Mouse (Mus musculus): ENCODE data around the gene Olfr412. TPM values are rescaled to one million over a fixed set of nuclear protein-coding genes. Genes with fewer than 3 reads are reported as not detected.

Gene Olfr412
- polyA plus RNA-seq, 1 experiment from 2014 or later, result not detected

DNA sequence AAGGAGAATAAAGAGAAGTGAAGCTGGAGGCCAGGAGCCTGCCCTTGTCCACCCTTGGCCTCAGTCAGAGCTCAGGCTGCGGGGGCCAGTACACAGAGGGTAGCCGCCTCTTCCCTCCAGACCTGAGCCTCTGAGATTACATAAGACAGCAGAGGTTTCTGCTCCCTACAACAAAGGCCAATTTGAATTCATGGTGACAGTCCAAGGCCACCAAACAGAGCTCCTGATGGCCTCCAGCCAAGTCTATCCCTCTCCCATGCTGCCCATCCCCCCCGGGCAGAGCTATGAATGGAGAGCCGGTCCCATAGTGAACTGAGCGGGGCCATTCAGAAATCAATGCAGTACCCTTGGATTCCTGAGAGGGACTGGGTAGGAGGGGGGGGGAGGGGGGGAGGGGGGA lies 31.6 kb downstream of the Olfr412 start:
- H3K9me3 ChIP-seq, result no peaks in the 10 kb centered on the region
- no peak for DNase-seq (ENCODE audit: low spot score)
- peaks cover 18% of the 10 kb centered on the region for H3K4me1 ChIP-seq
- H3K4me3 ChIP-seq, result no peak overlapping the region
- 76% methylated on average over 5 of the region's 5 CpGs for WGBS
- H3K27ac ChIP-seq (replicated peaks), result no peak overlapping the region
- H3K27me3 ChIP-seq (replicated peaks; ENCODE audit: low read depth, poor library complexity, severe bottlenecking), result peaks cover 5% of the 10 kb centered on the region; the same call in 1 of the 2 replicates
- H3K36me3 ChIP-seq (replicated peaks), result no peaks in the 10 kb centered on the region

DNA sequence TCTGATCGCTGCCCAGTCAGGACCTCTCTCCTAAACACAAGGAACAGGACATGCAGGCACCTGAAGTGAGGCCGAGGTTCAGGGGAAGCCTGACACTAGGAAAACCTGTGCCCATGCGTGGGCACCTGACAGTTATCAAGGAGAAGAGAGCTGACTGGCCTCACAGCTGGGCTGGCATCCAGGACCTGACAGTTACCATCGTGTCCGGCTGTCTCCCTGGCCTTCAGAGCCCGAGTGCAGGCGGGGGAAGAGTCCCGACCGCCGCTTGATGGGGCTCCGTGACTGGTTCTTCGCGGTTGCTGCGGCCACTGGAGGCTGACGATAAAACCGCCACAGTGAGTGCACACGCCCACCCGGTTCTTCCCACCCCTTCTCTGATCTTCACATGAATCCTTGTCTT lies 33.7 kb downstream of the Olfr412 start:
- Histone ChIP-seq H3K36me3 (replicated peaks) (no peaks in the 10 kb centered on the region), H3K27me3 (replicated peaks; ENCODE audit: low read depth, poor library complexity, severe bottlenecking) (peaks cover 9% of the 10 kb centered on the region; the same call in 1 of the 2 replicates)
- 88% methylated on average over 18 of the region's 18 CpGs for WGBS

DNA sequence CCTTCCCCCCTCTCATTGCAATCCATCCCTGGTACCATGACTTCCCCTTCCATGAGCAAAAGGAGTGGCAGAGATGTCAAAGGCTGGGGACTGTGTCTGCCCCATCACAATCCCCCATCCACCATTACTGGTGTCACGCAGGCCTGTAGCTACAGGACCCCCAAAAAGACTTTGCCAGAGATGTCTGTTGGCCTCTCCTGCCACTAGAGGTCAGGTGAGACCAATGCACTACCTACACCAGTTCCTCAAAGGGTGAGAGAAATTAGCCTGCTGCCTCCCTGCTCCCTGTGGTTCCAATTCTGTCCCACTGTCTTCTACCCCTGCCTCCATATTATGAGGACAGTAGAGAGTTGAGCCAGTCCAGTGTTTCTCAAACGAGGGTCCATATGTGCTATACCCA lies 40.3 kb downstream of the Olfr412 start:
- WGBS, result 52% methylated on average over 2 of the region's 2 CpGs
- no peak overlapping the region for H3K4me3 ChIP-seq

More for the DNA sequence above, 33.7 kb downstream of the Olfr412 start:
- no peak for DNase-seq (ENCODE audit: low spot score)
- peaks cover 11% of the 10 kb centered on the region for H3K4me1 ChIP-seq
- H3K9me3 ChIP-seq, result no peaks in the 10 kb centered on the region
- no peak overlapping the region for H3K4me3 ChIP-seq
- no peak overlapping the region for H3K27ac ChIP-seq (replicated peaks)

DNA sequence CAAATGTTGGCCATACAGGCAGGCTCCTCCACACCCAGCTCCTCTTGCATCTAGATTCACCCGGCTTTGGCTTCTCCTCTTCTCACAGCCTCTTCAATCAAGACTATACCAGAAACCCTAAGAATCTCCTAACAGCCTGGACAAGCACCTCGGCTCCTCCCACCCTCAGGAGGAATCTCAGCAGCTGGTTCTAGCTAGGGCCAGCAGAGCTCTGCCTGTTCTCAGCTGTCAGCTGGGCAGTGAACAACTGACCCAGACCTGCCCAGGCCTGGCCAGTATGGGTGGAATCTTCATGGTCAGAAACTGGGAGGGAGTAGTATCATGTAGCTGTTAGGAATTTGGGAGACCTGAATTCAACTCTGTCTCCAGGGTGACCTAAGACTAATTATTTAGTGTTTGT lies 42.3 kb downstream of the Olfr412 start:
- Histone ChIP-seq H3K27ac (replicated peaks) (no peak overlapping the region), H3K9me3 (no peaks in the 10 kb centered on the region), H3K4me1 (peaks cover 6% of the 10 kb centered on the region), H3K36me3 (replicated peaks) (no peaks in the 10 kb centered on the region), H3K4me3 (no peak overlapping the region), H3K27me3 (replicated peaks; ENCODE audit: low read depth, poor library complexity, severe bottlenecking) (0 out of 2 replicates have a peak, but pooled peaks cover 4% of the 10 kb centered on the region)
- DNase-seq (ENCODE audit: low spot score), result no peak
- WGBS, result 53% methylated on average over 2 of the region's 2 CpGs

More for the DNA sequence above, 40.3 kb downstream of the Olfr412 start:
- H3K4me1 ChIP-seq, result no peaks in the 10 kb centered on the region
- no peaks in the 10 kb centered on the region for H3K36me3 ChIP-seq (replicated peaks)
- 0 out of 2 replicates have a peak, but pooled peaks cover 4% of the 10 kb centered on the region for H3K27me3 ChIP-seq (replicated peaks; ENCODE audit: low read depth, poor library complexity, severe bottlenecking)
- H3K9me3 ChIP-seq, result no peaks in the 10 kb centered on the region
- H3K27ac ChIP-seq (replicated peaks), result no peak overlapping the region
- no peak for DNase-seq (ENCODE audit: low spot score)

DNA sequence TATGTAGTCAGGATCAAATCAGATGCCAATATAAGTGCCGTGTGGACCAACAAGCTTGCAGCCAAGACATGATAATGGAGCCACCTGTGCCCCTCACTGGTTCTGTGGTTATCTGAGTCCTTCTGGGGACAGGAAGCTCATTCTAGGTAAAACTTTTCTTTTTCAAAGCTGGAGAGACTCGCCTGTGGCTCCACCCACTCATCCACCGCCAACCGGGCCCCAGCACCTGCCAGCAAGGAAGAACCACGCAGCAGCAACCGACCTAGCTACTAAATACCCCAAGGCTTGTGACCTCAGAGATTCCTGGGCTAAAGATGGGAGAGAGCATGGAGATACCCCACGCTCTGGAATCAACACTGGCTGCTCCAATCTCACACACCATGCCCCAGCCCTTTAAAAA lies 43.3 kb downstream of the Olfr412 start:
- peaks cover 16% of the 10 kb centered on the region for H3K4me1 ChIP-seq
- DNase-seq (ENCODE audit: low spot score), result no peak
- H3K36me3 ChIP-seq (replicated peaks), result no peaks in the 10 kb centered on the region
- no peaks in the 10 kb centered on the region for H3K27me3 ChIP-seq (replicated peaks; ENCODE audit: low read depth, poor library complexity, severe bottlenecking)
- H3K27ac ChIP-seq (replicated peaks), result no peak overlapping the region
- WGBS, result 71% methylated on average over 7 of the region's 7 CpGs
- H3K4me3 ChIP-seq, result no peak overlapping the region
- no peaks in the 10 kb centered on the region for H3K9me3 ChIP-seq

DNA sequence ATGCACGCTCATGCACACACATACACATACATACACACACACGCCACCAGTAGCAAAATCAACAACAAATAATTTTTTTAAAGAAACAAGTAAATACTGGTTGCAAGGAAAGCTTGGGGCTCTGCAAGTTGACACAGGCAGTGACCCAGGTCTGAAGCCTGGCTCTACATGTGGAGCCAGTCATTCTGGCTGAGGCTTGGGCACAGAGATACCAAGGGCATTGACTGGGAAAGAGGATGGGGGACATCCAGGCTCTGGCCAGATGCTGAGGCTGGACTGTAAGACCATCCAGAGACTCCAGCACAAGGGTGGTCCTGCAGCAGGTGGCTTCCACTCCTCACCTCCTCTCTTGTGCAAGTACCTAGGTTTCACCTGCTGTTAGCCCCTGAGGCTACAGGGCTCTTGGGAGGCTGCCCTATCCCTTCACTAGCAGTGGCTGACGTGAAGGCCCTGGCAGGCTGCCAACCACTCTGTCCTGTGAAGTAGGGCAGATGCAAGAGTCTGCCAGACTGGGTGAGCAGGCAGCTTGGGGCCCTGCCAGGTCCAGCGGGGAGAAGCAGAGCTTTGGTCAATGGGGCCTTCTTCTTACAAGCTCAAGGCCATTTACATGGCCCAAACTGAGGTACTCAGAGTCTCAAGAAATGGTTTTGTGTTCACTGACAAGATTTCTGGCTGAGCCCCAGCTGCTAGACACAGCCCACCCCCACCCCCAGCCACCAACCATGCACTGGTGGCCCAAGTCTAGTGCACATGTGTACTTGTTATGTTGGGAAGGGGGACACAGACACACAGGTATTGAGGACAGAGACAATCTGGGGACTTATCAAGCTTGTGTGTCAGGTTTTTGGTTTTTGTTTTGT lies 46.9 kb downstream of the Olfr412 start:
- Histone ChIP-seq H3K27me3 (replicated peaks; ENCODE audit: low read depth, poor library complexity, severe bottlenecking) (no peaks in the 10 kb centered on the region), H3K36me3 (replicated peaks) (no peaks in the 10 kb centered on the region), H3K4me3 (no peak overlapping the region), H3K4me1 (peaks cover 31% of the 10 kb centered on the region), H3K9me3 (no peaks in the 10 kb centered on the region), H3K27ac (replicated peaks) (peak overlapping the region; percentile 48)
- WGBS, result 79% methylated on average over 4 of the region's 4 CpGs
- DNase-seq (ENCODE audit: low spot score), result no peak

DNA sequence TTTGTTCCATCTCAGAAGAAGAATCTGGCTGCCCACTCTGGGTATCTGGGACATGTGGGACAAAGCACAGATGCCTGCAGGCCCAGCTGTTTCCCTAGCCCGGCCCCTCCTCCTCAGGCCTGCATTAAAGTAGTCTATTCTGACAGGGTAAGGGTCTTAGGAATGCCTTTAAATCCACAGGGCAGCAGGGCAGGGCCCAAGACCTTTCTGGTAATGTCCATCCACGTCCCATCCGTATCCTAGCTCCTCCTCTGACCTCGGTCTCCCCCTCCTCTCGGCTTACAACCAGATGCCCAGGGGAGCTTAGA lies 47.5 kb downstream of the Olfr412 start:
- WGBS, result 51% methylated on average over 5 of the region's 5 CpGs
- DNase-seq (ENCODE audit: low spot score), result no peak
- H3K36me3 ChIP-seq (replicated peaks), result no peaks in the 10 kb centered on the region
- H3K9me3 ChIP-seq, result no peaks in the 10 kb centered on the region
- peaks cover 37% of the 10 kb centered on the region for H3K4me1 ChIP-seq
- no peaks in the 10 kb centered on the region for H3K27me3 ChIP-seq (replicated peaks; ENCODE audit: low read depth, poor library complexity, severe bottlenecking)
- no peak overlapping the region for H3K4me3 ChIP-seq
- peak overlapping the region; percentile 51 for H3K27ac ChIP-seq (replicated peaks)

DNA sequence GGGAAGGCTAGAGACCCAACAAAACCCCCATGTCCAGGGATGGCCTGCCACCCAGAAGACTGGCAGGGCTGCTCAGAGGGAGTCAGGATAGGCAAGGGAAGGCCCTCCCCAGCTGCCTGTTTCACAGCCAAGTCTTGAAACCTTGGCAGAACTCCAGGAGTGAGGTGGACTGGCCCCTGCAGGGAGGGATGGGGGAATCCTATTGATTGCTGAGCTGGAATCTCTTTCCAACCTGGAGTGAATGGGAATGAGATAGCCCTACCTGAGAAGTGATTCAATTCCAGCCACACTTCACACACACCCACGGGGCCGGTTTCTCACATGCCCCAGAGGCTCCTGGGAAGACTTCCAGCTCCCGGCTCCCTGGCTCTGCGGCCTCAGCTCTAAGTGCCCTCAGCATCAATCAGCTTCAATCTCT lies 47.9 kb downstream of the Olfr412 start:
- peak overlapping the region; percentile 51 for H3K27ac ChIP-seq (replicated peaks)
- no peak overlapping the region for H3K4me3 ChIP-seq
- H3K27me3 ChIP-seq (replicated peaks; ENCODE audit: low read depth, poor library complexity, severe bottlenecking), result no peaks in the 10 kb centered on the region
- H3K4me1 ChIP-seq, result peaks cover 37% of the 10 kb centered on the region
- H3K36me3 ChIP-seq (replicated peaks), result no peaks in the 10 kb centered on the region
- H3K9me3 ChIP-seq, result no peaks in the 10 kb centered on the region
- DNase-seq (ENCODE audit: low spot score), result no peak
- WGBS, result 81% methylated on average over 4 of the region's 4 CpGs

DNA sequence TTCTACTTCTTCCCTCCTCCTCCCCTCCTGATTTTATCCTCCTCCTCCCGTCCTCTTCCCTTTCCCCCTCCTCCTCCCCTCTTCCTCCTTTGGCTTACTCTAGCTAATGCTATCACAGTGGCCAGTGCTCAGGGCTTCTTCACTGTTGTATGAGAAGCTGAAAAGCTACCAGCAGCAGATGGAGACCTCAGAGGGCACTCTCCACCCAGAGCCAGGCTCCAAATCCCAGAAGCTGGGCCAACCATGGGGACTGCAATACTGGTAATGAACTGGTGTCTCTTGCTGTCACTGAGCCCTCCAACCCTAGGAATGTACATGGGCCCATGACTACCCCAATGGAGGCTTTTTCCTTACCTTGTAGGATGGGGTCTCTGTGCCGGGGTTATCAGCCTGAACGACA lies 50.1 kb downstream of the Olfr412 start:
- no peak for DNase-seq (ENCODE audit: low spot score)
- no peak overlapping the region for H3K4me3 ChIP-seq
- no peaks in the 10 kb centered on the region for H3K36me3 ChIP-seq (replicated peaks)
- peaks cover 37% of the 10 kb centered on the region for H3K4me1 ChIP-seq
- WGBS, result 68% methylated on average over 3 of the region's 3 CpGs
- no peaks in the 10 kb centered on the region for H3K27me3 ChIP-seq (replicated peaks; ENCODE audit: low read depth, poor library complexity, severe bottlenecking)
- no peak overlapping the region for H3K27ac ChIP-seq (replicated peaks)
- H3K9me3 ChIP-seq, result no peaks in the 10 kb centered on the region

DNA sequence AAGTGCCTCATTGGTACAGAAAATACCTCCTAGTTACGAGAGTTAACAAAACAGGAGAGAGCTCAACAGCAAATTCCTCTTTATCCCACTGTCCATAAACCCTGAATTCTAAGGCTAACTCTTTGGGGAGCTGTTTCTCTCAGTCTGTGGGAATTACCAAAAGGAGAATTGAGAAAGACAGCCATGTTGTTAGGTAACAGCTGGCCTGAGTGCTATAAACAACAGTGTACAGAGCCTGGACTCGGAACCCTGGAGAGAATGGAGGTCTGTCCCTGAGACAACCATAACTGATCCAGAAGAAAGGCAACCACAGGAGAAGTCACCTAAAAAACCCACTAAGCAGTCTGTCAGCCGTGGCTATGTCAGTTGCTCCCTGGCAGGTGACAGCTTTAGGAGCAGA lies 50.6 kb downstream of the Olfr412 start:
- DNase-seq (ENCODE audit: low spot score), result no peak
- WGBS, result 83% methylated on average over 3 of the region's 3 CpGs
- no peaks in the 10 kb centered on the region for H3K36me3 ChIP-seq (replicated peaks)
- H3K4me3 ChIP-seq, result no peak overlapping the region
- H3K27ac ChIP-seq (replicated peaks), result no peak overlapping the region
- no peaks in the 10 kb centered on the region for H3K27me3 ChIP-seq (replicated peaks; ENCODE audit: low read depth, poor library complexity, severe bottlenecking)
- peaks cover 37% of the 10 kb centered on the region for H3K4me1 ChIP-seq
- no peaks in the 10 kb centered on the region for H3K9me3 ChIP-seq

DNA sequence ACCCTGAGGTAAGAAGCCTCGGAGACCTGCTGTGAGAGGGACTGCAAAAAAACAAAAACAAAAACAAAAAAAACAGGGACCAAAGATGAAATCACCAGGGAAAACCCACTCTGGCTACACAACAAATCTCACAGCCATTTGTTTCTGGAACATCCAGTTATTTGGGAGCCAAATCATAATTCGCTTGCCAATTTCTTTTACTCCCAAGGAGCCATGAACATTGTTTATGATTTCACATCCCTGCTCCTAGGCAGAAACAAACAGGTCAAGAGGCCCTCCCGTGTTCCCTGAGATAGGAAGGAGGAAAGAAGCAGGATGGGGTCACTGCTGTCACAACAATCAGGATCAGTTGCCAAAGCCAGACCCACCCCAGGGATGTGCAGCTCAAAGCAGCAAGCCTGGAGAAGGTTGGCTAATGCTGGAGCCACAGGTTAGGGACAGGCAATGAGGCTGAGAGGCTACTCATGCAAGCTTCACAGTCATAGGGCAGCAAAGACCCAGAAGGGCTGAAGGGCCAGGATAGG lies 51.6 kb downstream of the Olfr412 start:
- no peak for DNase-seq (ENCODE audit: low spot score)
- Histone ChIP-seq H3K4me3 (no peak overlapping the region), H3K27ac (replicated peaks) (no peak overlapping the region; the same call in 1 of the 2 replicates), H3K27me3 (replicated peaks; ENCODE audit: low read depth, poor library complexity, severe bottlenecking) (no peaks in the 10 kb centered on the region), H3K36me3 (replicated peaks) (no peaks in the 10 kb centered on the region), H3K9me3 (no peaks in the 10 kb centered on the region), H3K4me1 (peaks cover 37% of the 10 kb centered on the region)
- WGBS, result 76% methylated on average over 3 of the region's 3 CpGs

DNA sequence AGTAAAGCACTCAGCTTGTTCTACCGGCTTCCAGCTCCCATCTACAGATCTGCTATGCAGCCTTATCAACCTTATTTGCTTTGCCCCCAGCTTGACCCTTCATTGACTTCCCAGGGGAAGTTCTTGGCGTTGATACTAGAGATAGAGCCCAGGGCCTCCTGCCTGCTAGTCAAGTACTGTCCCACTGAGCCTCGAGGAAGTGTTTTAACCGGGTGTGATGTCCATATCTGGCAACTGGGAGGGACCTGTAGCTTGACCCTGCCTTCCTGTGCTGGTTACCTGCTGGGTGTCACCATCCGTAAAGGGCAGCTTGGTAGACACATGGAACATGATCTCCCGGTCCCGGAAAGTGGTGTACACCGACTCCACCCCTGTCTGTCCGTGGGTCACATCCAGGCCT lies 52.2 kb downstream of the Olfr412 start:
- Histone ChIP-seq H3K4me1 (peaks cover 32% of the 10 kb centered on the region), H3K9me3 (no peaks in the 10 kb centered on the region), H3K36me3 (replicated peaks) (no peaks in the 10 kb centered on the region), H3K4me3 (no peak overlapping the region), H3K27ac (replicated peaks) (no peak overlapping the region), H3K27me3 (replicated peaks; ENCODE audit: low read depth, poor library complexity, severe bottlenecking) (no peaks in the 10 kb centered on the region)
- 76% methylated on average over 9 of the region's 9 CpGs for WGBS
- DNase-seq (ENCODE audit: low spot score), result no peak

DNA sequence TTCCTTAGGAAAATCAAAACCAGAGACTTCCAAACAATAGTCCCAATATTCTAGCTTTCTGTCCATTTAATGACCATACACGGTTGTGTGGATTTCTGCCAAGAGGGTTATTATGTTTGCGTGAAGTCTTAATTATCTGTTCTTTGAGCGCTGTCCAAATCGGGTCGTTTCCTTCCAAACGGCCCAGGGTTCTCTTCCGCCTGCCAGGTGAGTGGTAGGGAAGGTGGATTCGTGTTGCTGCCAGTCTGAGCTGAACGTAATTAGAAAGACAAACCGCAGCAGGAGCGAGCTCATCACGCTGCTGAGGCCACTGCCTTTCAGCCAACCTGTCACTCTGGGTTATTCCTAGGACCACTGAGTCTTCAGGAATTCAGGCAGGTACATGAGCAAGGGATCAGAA lies 53.9 kb downstream of the Olfr412 start:
- 80% methylated on average over 12 of the region's 12 CpGs for WGBS
- Histone ChIP-seq H3K27me3 (replicated peaks; ENCODE audit: low read depth, poor library complexity, severe bottlenecking) (no peaks in the 10 kb centered on the region), H3K36me3 (replicated peaks) (no peaks in the 10 kb centered on the region), H3K27ac (replicated peaks) (no peak overlapping the region), H3K4me1 (peaks cover 16% of the 10 kb centered on the region), H3K4me3 (no peak overlapping the region), H3K9me3 (no peaks in the 10 kb centered on the region)
- DNase-seq (ENCODE audit: low spot score), result no peak

Data from embryonic facial prominence, embryonic 10.5 days (tissue).